Mouse (Mus musculus) G1E (cell line): ENCODE measurements around the gene Tcerg1l. TPM values are rescaled to one million over a fixed set of nuclear protein-coding genes. Genes with fewer than 3 reads are reported as not detected.

ENCODE experiments used
- ATAC-seq: 2 replicates; pipeline ENCODE4 v1.8.0; 2016; ENCODE audit warnings: mild to moderate bottlenecking; ENCODE audit not compliant: insufficient number of reproducible peaks, poor library complexity, low FRiP score, severe bottlenecking; ENCODE audit errors: extremely low read depth
- DNase-seq: peaks from one replicate; pipeline ENCODE4 v3.0.0; 2012; ENCODE audit warnings: low spot score
- H3K27me3 ChIP-seq: 2 replicates; pipeline ENCODE4 v1.6.1; 2012; ENCODE audit warnings: mild to moderate bottlenecking, low read length, inconsistent platforms; ENCODE audit not compliant: insufficient read depth
- H3K36me3 ChIP-seq: replicated peaks from 2 replicates; pipeline ENCODE3; 2012; ENCODE audit warnings: mild to moderate bottlenecking, inconsistent platforms
- H3K4me1 ChIP-seq: 2 replicates; pipeline ENCODE4 v1.6.1; 2012; ENCODE audit warnings: low read depth, low read length, inconsistent platforms, mixed read lengths; ENCODE audit not compliant: insufficient read depth
- H3K4me3 ChIP-seq: 2 replicates; pipeline ENCODE4 v1.5.1; 2012; ENCODE audit warnings: low read depth, mild to moderate bottlenecking, inconsistent platforms, low read length, moderate library complexity, mixed read lengths
- H3K9me3 ChIP-seq: replicated peaks from 2 replicates; pipeline ENCODE4 v1.6.1; 2012; ENCODE audit warnings: inconsistent platforms
- CTCF ChIP-seq: IDR thresholded peaks from 2 replicates; pipeline ENCODE4 v1.5.1; 2012; ENCODE audit warnings: low read depth, low read length, inconsistent platforms, mixed read lengths
- GATA1 ChIP-seq: IDR thresholded peaks from 2 replicates; pipeline ENCODE4 v1.6.1; 2012; ENCODE audit warnings: borderline replicate concordance, low read length, inconsistent platforms, mixed read lengths
- GATA2 ChIP-seq: IDR thresholded peaks from 2 replicates; pipeline ENCODE4 v1.6.1; 2012; ENCODE audit warnings: low read depth, low read length, inconsistent platforms, borderline replicate concordance
- POLR2AphosphoS5 ChIP-seq: IDR thresholded peaks from 2 replicates; pipeline ENCODE4 v1.6.1; 2012; ENCODE audit warnings: low read depth, low read length, inconsistent platforms; ENCODE audit not compliant: insufficient replicate concordance
- TAL1 ChIP-seq: conservative IDR thresholded peaks from 2 replicates; pipeline ENCODE4 v1.6.1; 2012; ENCODE audit warnings: low read depth, low read length, inconsistent platforms, mixed read lengths
- polyA plus RNA-seq: library from polyadenylated mRNA; stranded (reverse); fragments of >175 nt; gene quantifications from 2 replicates; pipeline ENCODE4 v1.2.3, GENCODE M21; 2012
- total RNA-seq, 2 experiments: library from RNA; stranded (forward) in 1 of 2; stranded (reverse) in 1 of 2; fragments of 200-1000 nt in 1 of 2; fragments of >200 nt in 1 of 2; fragmentation: Nextera tagmentation in 1 of 2; gene quantifications; 2 replicates each; pipeline ENCODE4 v1.2.3; 2014 to 2017

The Tcerg1l gene
- total and polyA plus RNA-seq, 3 experiments = 0.11 TPM; not detected in 2

DNA sequence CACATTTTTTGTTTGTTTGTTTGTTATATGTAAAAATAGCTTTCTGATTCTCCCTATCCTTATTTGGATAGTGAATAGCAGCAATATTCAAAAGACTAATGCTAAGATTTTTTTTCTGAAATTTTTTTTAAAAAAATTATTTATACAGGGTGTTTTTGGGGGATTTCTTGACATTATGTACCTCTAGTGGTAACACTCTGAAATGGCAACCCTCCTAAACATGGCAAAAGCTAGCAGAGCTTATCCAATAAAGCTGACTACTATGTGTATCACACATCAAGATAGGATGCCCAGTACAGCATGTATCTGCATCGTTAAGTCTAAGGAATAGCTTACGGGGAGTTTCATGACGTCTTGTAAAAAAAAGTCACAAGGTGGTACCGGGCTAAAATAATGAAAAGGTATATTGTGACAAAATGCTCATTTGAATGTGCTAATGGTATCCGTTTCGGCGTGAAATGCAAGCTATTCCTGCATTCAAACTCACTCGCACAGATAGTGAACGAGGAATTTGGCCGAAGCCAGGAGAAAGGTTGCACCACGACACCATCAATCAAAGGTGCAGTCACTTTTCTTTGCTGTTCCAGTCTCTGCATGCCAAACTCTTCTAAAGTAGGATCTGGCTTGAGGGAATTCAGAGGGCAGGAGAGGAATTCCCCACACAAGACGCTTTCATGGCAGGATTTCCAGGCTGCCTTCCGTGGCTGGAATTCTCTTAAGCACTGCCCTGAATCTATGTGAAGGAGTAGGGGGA lies 1.2 kb downstream of the Tcerg1l start:
- DNase-seq = no peak
- no peak overlapping the region for H3K4me3 ChIP-seq
- peaks cover 65% of the 10 kb centered on the region for H3K9me3 ChIP-seq
- no peak for TF ChIP-seq TAL1
- TF ChIP-seq GATA2 = no peak
- TF ChIP-seq GATA1 = no peak
- no peak for TF ChIP-seq POLR2AphosphoS5
- TF ChIP-seq CTCF = no peak
- no peaks in the 10 kb centered on the region for H3K4me1 ChIP-seq
- no peaks in the 10 kb centered on the region for H3K36me3 ChIP-seq
- no peaks in the 10 kb centered on the region for H3K27me3 ChIP-seq
- ATAC-seq = no peak

DNA sequence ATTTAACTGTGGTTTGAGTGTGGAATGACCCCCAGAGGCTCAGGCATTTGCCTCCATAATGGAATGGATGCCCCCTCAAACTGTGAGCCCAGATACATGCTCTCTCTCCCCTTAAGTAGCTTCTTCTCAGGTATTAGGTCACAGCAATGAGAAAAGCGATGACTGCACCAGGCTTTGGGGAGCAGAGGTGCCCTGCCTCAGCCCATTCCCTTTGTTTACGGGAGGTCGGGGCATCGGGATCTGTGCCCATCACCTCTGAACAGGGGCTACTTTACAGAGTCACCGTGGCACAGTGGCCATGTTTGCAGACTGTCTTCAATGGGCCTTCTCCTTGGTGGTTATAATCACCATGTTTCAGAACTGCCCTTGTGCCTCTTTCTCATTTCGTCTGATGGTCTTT lies 7.6 kb downstream of the Tcerg1l start:
- Histone ChIP-seq H3K9me3 (peaks cover 64% of the 10 kb centered on the region), H3K4me1 (no peaks in the 10 kb centered on the region), H3K27me3 (no peaks in the 10 kb centered on the region), H3K4me3 (no peak overlapping the region), H3K36me3 (no peaks in the 10 kb centered on the region)
- DNase-seq (no peak), ATAC-seq (no peak)
- TF ChIP-seq GATA1 (no peak), POLR2AphosphoS5 (no peak), TAL1 (no peak), GATA2 (no peak), CTCF (no peak)

GRCm38 (mm10) chr7:138389071-138389470 lies 8.5 kb downstream of the Tcerg1l start:
- ATAC-seq = no peak
- H3K4me1 ChIP-seq = no peaks in the 10 kb centered on the region
- no peak for DNase-seq
- no peak overlapping the region for H3K4me3 ChIP-seq
- peaks cover 64% of the 10 kb centered on the region for H3K9me3 ChIP-seq
- no peaks in the 10 kb centered on the region for H3K27me3 ChIP-seq
- TF ChIP-seq POLR2AphosphoS5 (no peak), GATA1 (no peak), GATA2 (no peak), CTCF (no peak), TAL1 (no peak)
- H3K36me3 ChIP-seq = no peaks in the 10 kb centered on the region

- H3K36me3 ChIP-seq = no peaks in the 10 kb centered on the region
- H3K4me3 ChIP-seq = no peak overlapping the region
- DNase-seq (no peak), ATAC-seq (no peak)
- no peaks in the 10 kb centered on the region for H3K27me3 ChIP-seq
- TF ChIP-seq TAL1 (no peak), GATA1 (no peak), GATA2 (no peak), CTCF (no peak), POLR2AphosphoS5 (no peak)
- H3K4me1 ChIP-seq = no peaks in the 10 kb centered on the region
- peaks cover 50% of the 10 kb centered on the region for H3K9me3 ChIP-seq
Observed at GRCm38 (mm10) chr7:138379221-138379620, 18.3 kb downstream of the Tcerg1l start.

GRCm38 (mm10) chr7:138378546-138378945 lies 19.0 kb downstream of the Tcerg1l start:
- H3K36me3 ChIP-seq = no peaks in the 10 kb centered on the region
- DNase-seq (no peak), ATAC-seq (no peak)
- H3K4me3 ChIP-seq = no peak overlapping the region
- H3K9me3 ChIP-seq = peaks cover 55% of the 10 kb centered on the region
- no peaks in the 10 kb centered on the region for H3K27me3 ChIP-seq
- TF ChIP-seq POLR2AphosphoS5 = no peak
- TF ChIP-seq TAL1 = no peak
- no peaks in the 10 kb centered on the region for H3K4me1 ChIP-seq

DNA sequence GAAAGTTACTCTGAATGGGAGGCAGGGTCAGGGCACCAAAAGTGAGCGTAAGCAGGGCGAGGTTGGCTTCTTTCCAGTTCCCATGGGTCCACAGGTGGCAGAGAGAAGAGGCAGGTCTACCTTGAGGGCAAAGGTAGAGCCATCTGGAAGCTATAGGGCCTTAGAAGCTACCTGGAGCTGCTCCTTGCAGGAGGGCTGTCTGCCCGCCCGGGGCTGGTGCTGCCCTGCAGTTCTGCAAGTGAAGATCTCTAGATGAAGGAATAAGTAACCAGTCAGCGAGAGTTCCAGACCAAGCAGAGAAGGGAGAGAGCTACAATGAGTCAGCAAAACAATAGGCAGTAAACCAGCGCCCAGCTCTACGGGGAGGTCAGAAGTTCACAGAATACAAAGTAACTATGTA lies 22.0 kb downstream of the Tcerg1l start:
- H3K4me3 ChIP-seq = no peak overlapping the region
- H3K36me3 ChIP-seq = no peaks in the 10 kb centered on the region
- no peak for TF ChIP-seq TAL1
- no peak for TF ChIP-seq GATA2
- TF ChIP-seq CTCF = no peak
- TF ChIP-seq GATA1 = no peak
- no peak for TF ChIP-seq POLR2AphosphoS5
- ATAC-seq (no peak), DNase-seq (no peak)
- peaks cover 63% of the 10 kb centered on the region for H3K9me3 ChIP-seq
- no peaks in the 10 kb centered on the region for H3K4me1 ChIP-seq
- H3K27me3 ChIP-seq = no peaks in the 10 kb centered on the region
